Mouse (Mus musculus): ENCODE measurements around the gene Pdcd4.

DNA sequence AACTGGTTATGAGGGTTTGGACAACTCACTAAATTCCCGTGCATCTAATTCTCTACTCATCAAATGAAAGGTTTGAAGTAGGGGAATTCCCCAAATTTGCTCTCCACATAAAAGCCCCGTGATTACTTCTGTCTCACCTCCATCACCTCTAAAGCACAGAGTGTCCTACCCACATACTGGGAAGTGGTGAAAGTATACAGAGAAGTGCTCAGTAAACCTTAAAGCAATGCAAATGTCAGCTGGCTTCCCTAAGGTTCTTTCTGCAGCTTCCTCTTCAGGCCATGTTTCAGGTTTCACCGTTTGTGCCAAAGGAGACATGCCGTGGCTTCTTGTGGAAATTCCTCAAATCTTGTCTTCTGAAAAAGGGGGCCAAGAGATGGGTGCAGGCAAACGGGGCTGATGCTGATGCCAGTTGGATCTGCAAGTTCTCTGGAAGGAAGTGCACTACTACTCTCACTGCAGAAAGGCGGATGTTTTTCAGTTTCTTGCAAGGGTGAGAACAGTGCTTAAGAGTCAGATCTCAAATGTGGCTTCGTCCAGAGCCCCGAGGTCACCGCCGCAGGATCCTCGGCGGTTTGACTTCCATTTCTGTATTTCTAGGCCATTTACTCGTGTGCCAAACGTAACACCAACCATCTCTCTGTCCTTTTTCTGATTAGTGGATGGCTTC, 8.0 kb downstream of the Pdcd4 start:
- TF ChIP-seq POLR2A (IDR thresholded peaks at IDR 0.05; ENCODE audit: borderline replicate concordance, extremely low read depth, low read depth, low read length) (no peak), CTCF (IDR thresholded peaks at IDR 0.05; ENCODE audit: insufficient read depth, low read length) (no peak)
